Mouse (Mus musculus) liver, embryonic 14.5 days (tissue): ENCODE data around the gene Fxn.

Experiments
- CTCF ChIP-seq: IDR thresholded peaks from 2 replicates; pipeline ENCODE4 v1.5.1; 2016; ENCODE audit warnings: antibody characterized with exemption, low read depth, control low read depth
- EP300 ChIP-seq: IDR thresholded peaks from 2 replicates; pipeline ENCODE4 v1.6.1; 2016; ENCODE audit warnings: antibody characterized with exemption, low read depth

- no peak for TF ChIP-seq CTCF
- TF ChIP-seq EP300 = no peak
These were observed 34.3 kb upstream of the Fxn start for GRCm38 (mm10) chr19:24314676-24315075.
